ENCODE assay signal across 9 mouse cellular contexts in the genomic region with DNA sequence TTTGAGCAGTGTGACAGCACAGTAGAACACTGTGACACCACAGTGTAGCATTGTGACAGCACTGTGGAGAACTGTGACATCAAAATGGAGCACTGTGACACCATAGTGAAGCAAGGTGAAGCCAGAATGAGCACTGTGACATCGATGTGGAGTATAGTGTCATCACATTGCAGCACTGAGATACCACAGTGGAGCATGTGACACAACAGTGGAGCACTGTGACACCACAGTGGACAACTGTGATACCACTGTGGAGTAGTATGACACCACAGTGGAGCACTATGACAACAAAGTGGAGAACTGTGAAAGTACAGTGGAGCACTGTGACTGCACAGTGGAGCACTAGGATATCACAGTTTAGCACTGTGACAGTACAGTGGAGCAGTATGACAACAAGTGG.
DNase-seq lines count a peak whose midpoint lies in the region; ATAC-seq and TF ChIP-seq lines count a peak whose summit lies in the region.
"Had no signal": no experiment of that assay in that cellular context is flagged by ENCODE, and none has a peak within 500 bp of the region (broad histone marks: within the 10 kb centered on the region; RNA-seq: fewer than 3 reads in every experiment).

No protein-coding gene starts in this region.

- H3K9me3 ChIP-seq in lung, embryonic 15.5 days: peaks cover 22% of the 10 kb centered on the region
- H3K9me3 ChIP-seq in intestine, embryonic 16.5 days (ENCODE audit: control insufficient read depth, low read length): peaks cover 46% of the 10 kb centered on the region
- peaks cover 69% of the 10 kb centered on the region for H3K9me3 ChIP-seq in midbrain, postnatal 0 days (ENCODE audit: low read length)

- no peaks in the 10 kb centered on the region for H3K4me1 ChIP-seq in lung, embryonic 15.5 days
- no peaks in the 10 kb centered on the region for H3K4me1 ChIP-seq in intestine, embryonic 16.5 days (ENCODE audit: control insufficient read depth, insufficient read depth, low read length)
- no peaks in the 10 kb centered on the region for H3K4me1 ChIP-seq in midbrain, postnatal 0 days (ENCODE audit: insufficient read depth, low read length)

- H3K4me2 ChIP-seq in lung, embryonic 15.5 days: no peak overlapping the region
- H3K4me2 ChIP-seq in intestine, embryonic 16.5 days (ENCODE audit: low read depth, low read length): no peak overlapping the region
- no peak overlapping the region for H3K4me2 ChIP-seq in midbrain, postnatal 0 days (ENCODE audit: low read depth, low read length, poor library complexity, severe bottlenecking)

- no peak overlapping the region for H3K27ac ChIP-seq in lung, embryonic 15.5 days
- no peak overlapping the region for H3K27ac ChIP-seq in intestine, embryonic 16.5 days (ENCODE audit: low read length)
- no peak overlapping the region for H3K27ac ChIP-seq in midbrain, postnatal 0 days (ENCODE audit: low read depth, low read length)
- H3K27ac ChIP-seq: left cerebral cortex, adult 2 months had no signal

- TF ChIP-seq CTCF in midbrain, postnatal 0 days (IDR thresholded peaks at IDR 0.05): no peak

- DNase-seq in cerebellum, postnatal 14 days: no peak
- no peak for DNase-seq in lung, postnatal 36 days
- DNase-seq in midbrain, postnatal 0 days (ENCODE audit: low spot score): no peak
- DNase-seq in adrenal gland, adult 8-10 months: no peak

- no peak overlapping the region for H3K9ac ChIP-seq in lung, embryonic 15.5 days
- H3K9ac ChIP-seq in intestine, embryonic 16.5 days (ENCODE audit: low read depth, low read length): no peak overlapping the region
- no peak overlapping the region for H3K9ac ChIP-seq in midbrain, postnatal 0 days (replicated peaks; ENCODE audit: low read length, poor library complexity, severe bottlenecking)

- peak; percentile 32; the same call in 1 of the 2 replicates for ATAC-seq in cerebellum, adult (ENCODE audit: insufficient number of reproducible peaks, low FRiP score, low TSS enrichment)
- peak; percentile 12; the same call in 1 of the 2 replicates for ATAC-seq in lung, embryonic 15.5 days (ENCODE audit: borderline replicate concordance, extremely low read depth, low FRiP score, low TSS enrichment)
- ATAC-seq in intestine, embryonic 16.5 days: 0 out of 2 replicates have a peak, but pooled peaks have one; percentile 39
- ATAC-seq in midbrain, postnatal 0 days (ENCODE audit: low FRiP score): peak; percentile 32; the same call in 1 of the 2 replicates
- ATAC-seq in frontal cortex, adult (ENCODE audit: low TSS enrichment): no peak; the same call in 1 of the 2 replicates

- no peaks in the 10 kb centered on the region for H3K36me3 ChIP-seq in lung, embryonic 15.5 days
- no peaks in the 10 kb centered on the region for H3K36me3 ChIP-seq in intestine, embryonic 16.5 days (ENCODE audit: control insufficient read depth, insufficient read depth, low read length)
- H3K36me3 ChIP-seq in midbrain, postnatal 0 days (ENCODE audit: insufficient read depth, low read length): no peaks in the 10 kb centered on the region

- no peaks in the 10 kb centered on the region for H3K27me3 ChIP-seq in lung, embryonic 15.5 days
- H3K27me3 ChIP-seq in intestine, embryonic 16.5 days (replicated peaks; ENCODE audit: control insufficient read depth, insufficient read depth, low read length): no peaks in the 10 kb centered on the region
- H3K27me3 ChIP-seq in midbrain, postnatal 0 days (ENCODE audit: insufficient read depth, low read length): no peaks in the 10 kb centered on the region

- no peak overlapping the region for H3K4me3 ChIP-seq in lung, embryonic 15.5 days
- H3K4me3 ChIP-seq in intestine, embryonic 16.5 days (ENCODE audit: low read length): no peak overlapping the region
- H3K4me3 ChIP-seq in midbrain, postnatal 0 days (ENCODE audit: low read depth, low read length): no peak overlapping the region
- H3K4me3 ChIP-seq: left cerebral cortex, adult 2 months had no signal

- 54% methylated on average over 1 of the region's 1 CpGs for WGBS in lung, embryonic 15.5 days
- 67% methylated on average over 1 of the region's 1 CpGs for WGBS in intestine, embryonic 16.5 days
- WGBS in midbrain, postnatal 0 days: 54% methylated on average over 1 of the region's 1 CpGs
